Mouse (Mus musculus) MEL (cell line): ENCODE data around the gene Flt3l.

ENCODE experiments used
- BHLHE40 ChIP-seq: IDR thresholded peaks from 2 replicates; pipeline ENCODE4 v1.6.1; 2012; ENCODE audit warnings: low read depth, mild to moderate bottlenecking, inconsistent platforms, low read length, improper control_type of control experiment, borderline replicate concordance
- CTCF ChIP-seq, 3 experiments: IDR thresholded peaks in 2 of 3; conservative IDR thresholded peaks in 1 of 3; 2 replicates each; pipeline ENCODE4 v1.5.1; 2011 to 2012; ENCODE audit warnings: low read length in 3 of 3, low read depth in 2 of 3, mild to moderate bottlenecking in 2 of 3, improper control_type of control experiment in 1 of 3, inconsistent platforms in 1 of 3, mixed read lengths in 1 of 3, moderate library complexity in 1 of 3; ENCODE audit not compliant: control insufficient read depth in 1 of 3, insufficient read depth in 1 of 3, poor library complexity in 1 of 3, severe bottlenecking in 1 of 3
- MXI1 ChIP-seq: IDR thresholded peaks from 2 replicates; pipeline ENCODE4 v1.6.1; 2011; ENCODE audit warnings: mild to moderate bottlenecking, low read depth, low read length, improper control_type of control experiment
- POLR2A ChIP-seq, 2 experiments: IDR thresholded peaks; 2 replicates each; pipeline ENCODE4 v1.6.1; 2011 to 2012; ENCODE audit warnings: low read length in 2 of 2, mild to moderate bottlenecking in 2 of 2, control low read depth in 1 of 2, improper control_type of control experiment in 1 of 2, low read depth in 1 of 2, moderate library complexity in 1 of 2; ENCODE audit not compliant: control insufficient read depth in 1 of 2, insufficient read depth in 1 of 2, poor library complexity in 1 of 2

DNA sequence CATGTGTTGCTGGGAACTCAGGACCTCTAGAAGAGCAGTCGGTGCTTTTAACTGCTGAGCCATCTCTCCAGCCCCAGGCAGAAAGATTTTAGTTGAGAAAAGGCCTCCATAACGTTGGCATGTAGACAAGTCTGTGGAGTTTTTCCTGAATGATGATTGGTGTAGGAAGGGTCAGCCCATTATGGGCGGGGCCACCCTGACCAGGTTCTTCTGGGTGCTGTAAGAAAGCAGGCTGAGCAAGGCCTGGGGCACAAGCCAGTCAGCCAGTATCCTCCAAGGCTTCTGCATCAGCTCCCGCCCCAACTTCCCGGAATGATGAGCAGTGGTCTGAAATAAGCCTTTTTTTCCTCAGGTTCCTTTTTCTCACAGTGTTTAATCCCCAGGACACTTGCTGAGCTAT is 55.2 kb downstream of the Flt3l start:
- TF ChIP-seq CTCF (IDR thresholded peaks at IDR 0.05 in 2 of 3, conservative IDR thresholded peaks at IDR 0.05 in 1 of 3; ENCODE audit: control insufficient read depth in 1 of 3, insufficient read depth in 1 of 3, low read depth in 2 of 3, low read length in 3 of 3, poor library complexity in 1 of 3, severe bottlenecking in 1 of 3) = no peak
- TF ChIP-seq MXI1 = no peak
- no peak for TF ChIP-seq BHLHE40
- no peak for TF ChIP-seq POLR2A (IDR thresholded peaks at IDR 0.05; ENCODE audit: control insufficient read depth in 1 of 2, insufficient read depth in 1 of 2, low read depth in 1 of 2, low read length in 2 of 2, poor library complexity in 1 of 2)
